Mouse (Mus musculus) E14TG2a.4 (cell line): Measurements from ENCODE around the gene Obscn.

Experiments
- H3K27me3 ChIP-seq: 2 replicates; pipeline ENCODE4 v1.6.1; 2014; ENCODE audit warnings: low read length, control low read depth; ENCODE audit not compliant: insufficient read depth
- H3K36me3 ChIP-seq: 2 replicates; pipeline ENCODE4 v1.6.1; 2014; ENCODE audit warnings: low read length, control low read depth; ENCODE audit not compliant: insufficient read depth
- H3K4me1 ChIP-seq: replicated peaks from 2 replicates; pipeline ENCODE4 v1.6.1; 2014; ENCODE audit warnings: low read depth, low read length, control low read depth
- H3K4me3 ChIP-seq: replicated peaks from 2 replicates; pipeline ENCODE4 v1.5.1; 2014; ENCODE audit warnings: mild to moderate bottlenecking, low read length
- H3K9me3 ChIP-seq: 2 replicates; pipeline ENCODE4 v1.6.1; 2014; ENCODE audit warnings: low read length, control low read depth
- CTCF ChIP-seq: conservative IDR thresholded peaks from 2 replicates; pipeline ENCODE4 v1.5.1; 2014; ENCODE audit warnings: low read length
- NANOG ChIP-seq: IDR thresholded peaks from 2 replicates; pipeline ENCODE4 v1.6.1; 2014; ENCODE audit warnings: borderline replicate concordance, low read length, mixed read lengths
- POU5F1 ChIP-seq: IDR thresholded peaks from 2 replicates; pipeline ENCODE4 v1.6.1; 2014; ENCODE audit warnings: low read length, borderline replicate concordance

Gene Obscn

GRCm38 (mm10) chr11:59169807-59170206 lies 33.6 kb upstream of the Obscn start:
- H3K36me3 ChIP-seq = no peaks in the 10 kb centered on the region
- peaks cover 10% of the 10 kb centered on the region for H3K4me1 ChIP-seq
- TF ChIP-seq CTCF (no peak), NANOG (no peak), POU5F1 (no peak)
- H3K27me3 ChIP-seq = peaks cover 18% of the 10 kb centered on the region
- no peak overlapping the region for H3K4me3 ChIP-seq
- H3K9me3 ChIP-seq = no peaks in the 10 kb centered on the region

DNA sequence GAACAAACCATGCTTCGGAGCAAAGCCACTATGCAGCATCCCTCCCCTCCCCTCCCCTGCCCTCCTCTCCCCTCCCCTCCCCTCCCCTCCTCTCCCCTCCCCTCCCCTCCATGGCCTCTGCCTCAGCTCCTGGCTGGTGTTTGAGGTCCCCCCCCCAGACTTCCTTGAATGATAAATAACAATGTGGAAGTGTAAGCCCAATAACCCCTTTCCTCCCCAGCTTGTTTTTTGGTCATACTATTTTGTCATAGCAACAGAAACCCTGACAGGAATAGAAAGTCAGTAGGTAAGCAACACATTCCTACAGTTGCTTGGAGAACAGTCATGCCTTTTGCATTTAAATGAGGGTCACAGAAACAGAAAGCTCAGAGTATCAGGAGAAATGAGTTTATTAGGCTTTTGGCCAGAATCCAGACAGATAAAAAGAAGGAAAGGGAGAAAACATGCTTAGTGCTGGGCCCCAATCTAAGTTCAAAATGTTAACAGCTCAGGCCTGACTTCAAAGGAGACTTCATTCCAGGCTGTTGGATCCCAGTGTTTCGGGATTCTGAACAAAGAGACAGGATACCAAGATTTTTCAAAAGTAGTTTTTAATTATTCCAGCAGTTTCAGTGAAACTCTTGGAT lies 29.5 kb upstream of the Obscn start:
- no peaks in the 10 kb centered on the region for H3K36me3 ChIP-seq
- no peaks in the 10 kb centered on the region for H3K9me3 ChIP-seq
- no peaks in the 10 kb centered on the region for H3K27me3 ChIP-seq
- H3K4me3 ChIP-seq = no peak overlapping the region
- TF ChIP-seq NANOG = no peak
- peaks cover 30% of the 10 kb centered on the region for H3K4me1 ChIP-seq

DNA sequence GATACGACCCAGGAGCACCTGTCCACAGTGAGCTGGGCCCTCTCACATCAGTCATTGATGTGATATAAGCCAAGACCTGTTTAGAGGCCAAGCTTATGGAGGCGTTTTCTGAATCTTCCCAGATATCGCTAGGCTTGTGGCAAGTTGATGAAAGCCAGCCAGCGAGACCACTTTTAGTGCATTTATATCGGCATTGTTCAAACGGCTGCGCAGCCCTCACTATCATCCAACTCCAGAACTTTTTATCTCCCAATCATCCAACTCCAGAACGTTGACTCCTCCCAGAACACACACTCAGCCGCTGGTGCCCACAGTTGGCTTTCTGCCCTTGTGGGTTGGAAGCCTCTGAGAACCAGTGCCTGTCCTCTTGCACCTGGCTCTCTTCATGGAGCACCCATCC lies 28.2 kb upstream of the Obscn start:
- TF ChIP-seq NANOG = no peak
- no peak for TF ChIP-seq POU5F1
- no peak for TF ChIP-seq CTCF
- H3K4me1 ChIP-seq = peaks cover 36% of the 10 kb centered on the region
- no peaks in the 10 kb centered on the region for H3K27me3 ChIP-seq
- no peaks in the 10 kb centered on the region for H3K9me3 ChIP-seq
- peak overlapping the region; percentile 87 for H3K4me3 ChIP-seq
- H3K36me3 ChIP-seq = no peaks in the 10 kb centered on the region

- TF ChIP-seq POU5F1 (no peak), NANOG (no peak), CTCF (no peak)
- H3K4me1 ChIP-seq = peaks cover 44% of the 10 kb centered on the region
- H3K9me3 ChIP-seq = no peaks in the 10 kb centered on the region
- no peaks in the 10 kb centered on the region for H3K27me3 ChIP-seq
- peak within 1 kb of the TSS; percentile 87 for H3K4me3 ChIP-seq
- H3K36me3 ChIP-seq = no peaks in the 10 kb centered on the region
These were observed 27.3 kb upstream of the Obscn start, which contains the start of gene Iba57 for GRCm38 (mm10) chr11:59163255-59164236. Gene Iba57, minus strand, starts transcription at chr11:59163739.

DNA sequence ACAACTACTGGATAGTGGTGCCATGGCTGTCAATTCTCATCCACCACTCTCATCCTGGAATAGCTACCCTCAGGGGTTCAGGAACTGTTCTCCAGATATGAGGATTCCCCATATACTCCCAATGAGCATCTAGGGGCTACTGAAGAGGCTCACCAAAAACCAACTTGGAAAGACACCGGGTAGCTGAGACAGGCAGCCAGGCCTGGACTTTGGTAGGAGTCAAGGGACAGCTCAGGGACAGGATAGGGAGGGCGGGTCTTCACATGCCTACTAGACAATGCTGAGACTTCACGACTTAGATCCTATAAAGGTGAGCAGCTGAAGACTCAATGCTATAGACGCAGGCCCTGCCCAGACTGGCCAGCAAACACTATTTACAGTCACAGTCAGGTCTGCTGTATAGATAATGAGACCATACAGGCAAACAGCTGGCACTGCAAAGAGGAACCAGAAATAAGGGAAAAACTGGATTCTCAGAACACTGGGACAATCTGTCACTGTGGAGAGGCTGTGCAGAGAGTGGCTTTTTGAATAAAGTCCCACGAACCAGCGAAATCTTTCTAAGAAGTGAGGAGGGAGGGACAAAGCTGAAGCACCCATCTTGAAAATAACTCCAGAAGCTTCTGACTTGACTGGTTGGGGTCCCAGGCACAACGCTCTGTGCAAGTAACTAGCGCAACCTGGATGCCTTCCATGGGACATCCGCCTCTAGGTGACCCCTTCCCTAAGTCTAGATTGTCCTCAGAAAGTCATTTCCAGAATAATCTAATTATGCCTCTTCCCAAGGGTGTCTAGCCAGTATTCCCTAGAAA lies 26.4 kb upstream of the Obscn start:
- Histone ChIP-seq H3K27me3 (no peaks in the 10 kb centered on the region), H3K9me3 (no peaks in the 10 kb centered on the region), H3K4me1 (peaks cover 44% of the 10 kb centered on the region), H3K4me3 (peak overlapping the region; percentile 87), H3K36me3 (peaks cover 7% of the 10 kb centered on the region)
- TF ChIP-seq POU5F1 = no peak

DNA sequence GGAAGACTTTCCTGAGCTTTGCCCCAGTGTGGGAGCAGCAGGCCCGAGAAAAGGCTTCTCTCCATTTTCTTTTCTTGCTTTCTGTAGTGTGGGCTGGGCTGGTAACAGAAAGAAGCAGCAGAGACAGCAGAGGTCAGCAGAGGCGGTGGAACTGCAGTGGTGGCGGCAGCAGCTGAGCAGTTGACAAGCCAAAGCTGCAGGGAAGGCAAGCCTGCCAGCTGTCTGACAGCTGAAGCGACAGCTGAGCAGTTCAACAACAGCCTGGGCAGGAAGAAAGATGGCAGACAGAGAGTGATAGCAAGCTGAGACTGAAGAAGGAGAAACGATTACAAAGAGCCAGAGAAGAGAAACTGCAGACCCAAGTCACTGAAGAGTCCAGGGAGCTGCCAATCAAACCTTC lies 25.2 kb upstream of the Obscn start:
- Histone ChIP-seq H3K27me3 (no peaks in the 10 kb centered on the region), H3K9me3 (no peaks in the 10 kb centered on the region), H3K4me1 (peaks cover 44% of the 10 kb centered on the region), H3K4me3 (no peak overlapping the region), H3K36me3 (peaks cover 12% of the 10 kb centered on the region)
- TF ChIP-seq CTCF (no peak), NANOG (no peak)

- H3K36me3 ChIP-seq = peaks cover 12% of the 10 kb centered on the region
- TF ChIP-seq CTCF = no peak
- TF ChIP-seq POU5F1 = no peak
- no peak for TF ChIP-seq NANOG
- peak overlapping the region; percentile 60 for H3K4me3 ChIP-seq
- peaks cover 46% of the 10 kb centered on the region for H3K4me1 ChIP-seq
- no peaks in the 10 kb centered on the region for H3K27me3 ChIP-seq
- H3K9me3 ChIP-seq = no peaks in the 10 kb centered on the region
These were observed 23.4 kb upstream of the Obscn start for GRCm38 (mm10) chr11:59159558-59159957.

GRCm38 (mm10) chr11:59159099-59159498 lies 22.9 kb upstream of the Obscn start:
- H3K4me3 ChIP-seq = peak overlapping the region; percentile 60
- no peaks in the 10 kb centered on the region for H3K9me3 ChIP-seq
- TF ChIP-seq POU5F1 = no peak
- TF ChIP-seq CTCF = no peak
- TF ChIP-seq NANOG = no peak
- peaks cover 12% of the 10 kb centered on the region for H3K36me3 ChIP-seq
- peaks cover 41% of the 10 kb centered on the region for H3K4me1 ChIP-seq
- H3K27me3 ChIP-seq = no peaks in the 10 kb centered on the region
